Mouse (Mus musculus): Measurements from ENCODE around the gene Fkbp8. TPM values are rescaled to one million over a fixed set of nuclear protein-coding genes. Genes with fewer than 3 reads are reported as not detected.
"Not testable (repeated sequence)": the region's sequence is repeated elsewhere in the genome, so short reads cannot be mapped to it uniquely, and the experiment has no call there.

Gene Fkbp8
- total RNA-seq, 2 experiments from 2014 or later, result 75.1 to 146 TPM

DNA sequence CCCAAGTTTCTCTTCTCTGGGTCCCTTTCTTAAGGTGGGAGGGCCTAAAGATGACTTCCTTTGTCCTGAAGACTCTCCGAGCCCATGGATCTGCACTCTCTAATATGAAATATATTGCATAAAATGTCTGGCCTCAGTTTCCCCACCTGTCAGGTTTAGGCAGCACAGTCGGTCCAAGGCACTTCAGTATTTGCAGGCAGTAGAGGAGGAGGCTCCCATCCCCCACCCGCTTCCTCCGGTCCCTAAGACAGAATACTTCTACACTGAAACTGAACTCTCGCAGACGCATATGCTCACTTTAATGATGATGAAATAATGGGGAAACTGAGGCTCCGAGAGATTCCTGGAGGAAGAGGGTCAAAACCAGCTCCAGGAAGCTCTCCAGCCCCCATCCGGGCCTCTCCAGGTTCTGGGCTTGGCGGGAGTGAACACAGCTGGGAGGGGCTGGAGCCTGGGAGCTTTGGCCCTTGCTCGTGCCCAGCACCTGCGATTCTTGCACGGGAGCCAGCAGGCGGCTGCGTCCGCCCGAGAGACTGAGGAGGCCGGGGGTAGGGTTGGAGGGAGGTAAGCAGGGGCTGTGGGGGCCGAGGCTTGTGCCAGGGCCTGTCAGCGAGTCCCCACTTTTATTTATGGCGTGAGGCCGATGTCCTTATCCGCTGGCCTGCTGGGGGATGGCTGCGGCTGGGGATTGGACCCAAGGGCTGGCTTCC lies 25.5 kb upstream of the Fkbp8 start:
- no peak for ATAC-seq (ENCODE audit: poor library complexity, severe bottlenecking)

GRCm38 (mm10) chr8:70502540-70502939 lies 25.0 kb upstream of the Fkbp8 start:
- no peak for ATAC-seq (ENCODE audit: poor library complexity, severe bottlenecking)

GRCm38 (mm10) chr8:70503062-70503750 lies 24.3 kb upstream of the Fkbp8 start:
- ATAC-seq (ENCODE audit: poor library complexity, severe bottlenecking), result peak; percentile 52

GRCm38 (mm10) chr8:70504291-70504716 lies 23.2 kb upstream of the Fkbp8 start:
- ATAC-seq (ENCODE audit: poor library complexity, severe bottlenecking), result no peak

DNA sequence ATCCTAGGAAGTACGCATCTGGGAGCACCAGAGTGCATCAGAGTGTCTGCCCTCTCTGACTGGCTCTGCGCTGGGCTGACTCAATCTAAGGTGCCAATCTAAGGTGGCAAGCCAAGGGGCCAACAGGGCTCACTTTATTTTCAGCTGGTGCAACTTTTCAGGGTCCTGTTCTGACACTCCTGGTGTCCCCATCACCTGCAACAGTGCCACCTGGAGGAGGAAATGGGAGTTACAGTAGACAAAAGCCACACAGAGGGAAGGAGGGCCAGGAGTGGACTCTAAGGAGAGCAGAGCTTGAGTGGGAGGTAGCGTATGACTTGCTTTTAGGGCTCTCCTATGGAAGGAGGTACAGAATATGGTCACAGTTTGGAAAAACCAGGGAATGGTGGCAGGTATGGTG lies 22.7 kb upstream of the Fkbp8 start:
- ATAC-seq (ENCODE audit: poor library complexity, severe bottlenecking), result peak; percentile 38

DNA sequence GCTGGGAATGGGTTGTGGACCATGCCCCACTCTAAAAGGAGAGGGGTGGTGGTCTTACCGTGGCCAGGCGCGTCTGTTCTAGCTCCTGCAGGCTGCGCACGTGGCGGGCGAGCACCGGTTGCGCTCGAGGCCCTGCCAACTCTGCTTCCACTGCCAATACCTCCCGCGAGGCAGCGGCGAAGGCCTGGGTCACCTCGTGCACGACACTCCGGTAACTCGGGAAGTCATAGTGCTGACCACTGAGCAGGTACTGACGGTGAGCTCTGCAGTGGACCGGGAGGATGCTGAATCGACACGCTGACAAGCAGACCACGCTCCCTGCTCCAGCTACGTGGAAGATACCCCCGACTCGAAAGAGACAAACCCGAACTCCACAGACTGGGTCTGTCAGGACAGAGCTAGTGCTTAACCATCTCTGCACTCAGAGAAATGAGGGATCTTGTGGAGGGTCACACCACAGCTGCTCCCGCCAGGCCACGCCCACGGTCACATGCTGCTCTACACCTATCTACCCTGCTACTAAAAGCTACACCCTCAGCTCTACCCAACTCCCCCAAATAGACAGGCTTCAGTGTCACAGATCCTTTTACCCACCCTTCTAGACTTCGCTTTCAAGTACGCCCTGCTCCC lies 21.7 kb upstream of the Fkbp8 start:
- 0 out of 2 replicates have a peak, but pooled peaks have one; percentile 0 for ATAC-seq (ENCODE audit: poor library complexity, severe bottlenecking)

- ATAC-seq (ENCODE audit: poor library complexity, severe bottlenecking), result peak; percentile 64
Measured at GRCm38 (mm10) chr8:70506328-70507026, 21.0 kb upstream of the Fkbp8 start, which contains the start of gene Rex1bd. Gene Rex1bd, minus strand, starts transcription at chr8:70506752.

- no peak for ATAC-seq (ENCODE audit: poor library complexity, severe bottlenecking)
Measured at GRCm38 (mm10) chr8:70507027-70507393, 20.5 kb upstream of the Fkbp8 start.

DNA sequence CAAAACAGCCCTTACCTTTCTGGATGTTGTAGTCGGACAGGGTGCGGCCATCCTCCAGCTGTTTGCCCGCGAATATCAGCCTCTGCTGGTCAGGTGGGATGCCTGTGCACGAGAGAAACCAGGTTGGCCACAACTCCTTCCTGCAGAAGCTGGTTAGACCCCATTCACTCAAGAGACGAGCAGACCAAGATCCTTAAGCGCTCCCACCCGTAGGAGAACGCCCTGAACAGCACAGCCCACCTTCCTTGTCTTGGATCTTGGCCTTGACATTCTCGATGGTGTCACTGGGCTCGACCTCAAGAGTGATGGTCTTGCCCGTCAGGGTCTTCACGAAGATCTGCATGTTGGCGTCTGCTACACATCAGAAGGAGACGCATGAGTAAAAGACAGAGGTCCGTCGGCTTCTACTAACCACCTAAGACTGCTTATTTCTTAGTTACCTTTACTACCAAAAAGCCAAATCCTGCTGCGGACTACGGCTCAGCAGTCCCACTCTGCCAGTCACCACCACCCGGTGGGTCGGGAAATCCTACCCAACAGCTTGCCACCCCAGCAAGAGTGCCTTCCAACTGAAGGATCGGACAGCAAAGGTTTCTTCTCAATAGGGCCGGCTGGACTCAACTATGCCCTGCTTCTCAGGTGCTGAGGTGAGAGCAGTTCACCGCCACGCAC lies 18.1 kb upstream of the Fkbp8 start:
- no peak for ATAC-seq (ENCODE audit: poor library complexity, severe bottlenecking)

GRCm38 (mm10) chr8:70510228-70510915 lies 17.2 kb upstream of the Fkbp8 start, which contains the start of gene Uba52:
Gene Uba52, minus strand, starts transcription at chr8:70510801.
- peak; percentile 82 for ATAC-seq (ENCODE audit: poor library complexity, severe bottlenecking)

GRCm38 (mm10) chr8:70511174-70511573 lies 16.4 kb upstream of the Fkbp8 start:
- ATAC-seq (ENCODE audit: poor library complexity, severe bottlenecking), result not testable (repeated sequence)

DNA sequence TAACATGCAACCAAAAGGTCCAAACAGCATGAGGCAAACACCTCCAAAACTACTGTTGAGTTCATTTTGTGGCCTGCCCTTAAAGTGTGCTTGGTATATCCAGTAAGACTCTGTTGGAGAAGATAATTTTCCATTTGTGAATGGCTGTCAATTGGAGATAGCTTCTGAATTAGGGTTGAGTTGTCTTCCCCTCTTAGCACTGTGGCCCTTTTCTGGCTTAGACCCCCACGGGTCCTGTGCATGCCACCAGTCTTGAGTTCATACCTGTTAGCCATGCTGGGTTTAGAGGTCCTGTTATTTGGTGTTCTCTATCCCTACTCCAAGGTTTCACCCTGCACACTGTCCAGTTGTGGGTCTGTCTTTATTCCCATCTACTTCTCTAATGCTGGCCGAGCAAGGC lies 15.8 kb upstream of the Fkbp8 start:
- no peak for ATAC-seq (ENCODE audit: poor library complexity, severe bottlenecking)

DNA sequence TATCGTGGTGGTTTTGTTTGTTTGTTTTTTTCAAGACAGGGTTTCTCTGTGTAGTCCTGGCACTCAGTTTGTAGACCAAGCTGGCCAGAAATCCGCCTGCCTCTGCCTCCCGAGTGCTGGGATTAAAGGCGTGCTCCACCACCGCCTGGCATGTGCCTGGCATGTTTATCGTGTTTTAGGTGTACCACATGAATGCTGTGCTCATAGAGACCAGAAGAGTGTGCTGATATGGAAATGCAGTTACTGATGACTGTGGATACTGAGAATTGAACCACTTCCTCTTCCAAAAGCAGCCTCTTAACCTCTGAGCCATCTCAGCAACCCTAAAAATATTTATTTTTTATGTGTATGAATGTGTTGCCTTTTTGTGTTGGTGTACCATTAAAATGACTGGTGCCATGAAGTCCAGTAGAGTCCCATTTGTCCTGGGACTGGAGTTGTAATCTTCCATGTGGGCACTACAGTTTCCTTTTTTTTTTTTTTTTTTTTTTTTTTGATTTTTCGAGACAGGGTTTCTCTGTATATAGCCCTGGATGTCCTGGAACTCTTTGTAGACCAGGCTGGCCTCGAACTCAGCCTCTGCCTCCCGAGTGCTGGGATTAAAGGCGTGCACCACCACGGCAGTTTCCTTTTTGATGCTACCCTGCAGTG lies 15.1 kb upstream of the Fkbp8 start:
- ATAC-seq (ENCODE audit: poor library complexity, severe bottlenecking), result no peak

DNA sequence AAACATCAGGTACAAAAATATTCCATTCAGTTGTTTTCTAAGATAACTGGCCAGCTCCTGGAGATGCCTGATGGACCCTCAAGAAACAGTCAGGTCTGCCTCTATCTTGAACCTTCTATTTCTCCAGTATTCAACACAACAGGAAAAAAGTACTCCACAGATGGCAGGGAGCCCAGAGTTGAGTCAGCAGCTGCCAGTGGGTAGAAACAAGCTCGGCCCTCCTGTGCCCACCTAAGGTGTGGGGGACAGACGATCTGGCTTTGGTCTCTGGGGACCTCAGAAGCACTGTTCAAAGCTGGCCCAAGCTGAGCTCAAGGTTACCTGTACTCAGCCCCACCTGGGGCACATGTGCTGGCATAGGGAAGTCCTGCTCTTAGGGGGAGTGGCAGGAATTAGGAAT lies 14.1 kb upstream of the Fkbp8 start:
- ATAC-seq (ENCODE audit: poor library complexity, severe bottlenecking), result no peak

- ATAC-seq (ENCODE audit: poor library complexity, severe bottlenecking), result no peak
Measured at GRCm38 (mm10) chr8:70517940-70518643, 9.4 kb upstream of the Fkbp8 start.

- no peak for ATAC-seq (ENCODE audit: poor library complexity, severe bottlenecking)
Measured at GRCm38 (mm10) chr8:70519043-70519442, 8.5 kb upstream of the Fkbp8 start.

DNA sequence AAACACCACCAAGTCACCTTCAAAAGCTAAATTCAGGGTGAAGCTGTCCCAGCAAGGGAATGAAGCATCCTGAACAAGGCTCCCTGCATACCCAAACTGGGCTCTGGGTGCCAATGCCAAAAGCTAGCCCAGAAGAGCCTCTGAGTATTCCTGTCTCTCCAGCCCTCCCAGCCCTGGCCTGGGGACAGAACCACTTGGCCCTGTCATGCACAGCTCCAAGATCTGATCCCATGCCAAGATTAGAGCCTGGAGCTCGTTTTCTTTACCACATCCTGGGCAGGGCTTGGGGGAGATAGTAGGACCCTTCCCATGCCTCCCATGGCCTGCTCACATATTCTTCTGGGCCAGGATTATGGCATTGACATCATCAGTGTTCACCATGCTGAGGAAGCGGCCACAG lies 7.9 kb upstream of the Fkbp8 start:
- no peak for ATAC-seq (ENCODE audit: poor library complexity, severe bottlenecking)

DNA sequence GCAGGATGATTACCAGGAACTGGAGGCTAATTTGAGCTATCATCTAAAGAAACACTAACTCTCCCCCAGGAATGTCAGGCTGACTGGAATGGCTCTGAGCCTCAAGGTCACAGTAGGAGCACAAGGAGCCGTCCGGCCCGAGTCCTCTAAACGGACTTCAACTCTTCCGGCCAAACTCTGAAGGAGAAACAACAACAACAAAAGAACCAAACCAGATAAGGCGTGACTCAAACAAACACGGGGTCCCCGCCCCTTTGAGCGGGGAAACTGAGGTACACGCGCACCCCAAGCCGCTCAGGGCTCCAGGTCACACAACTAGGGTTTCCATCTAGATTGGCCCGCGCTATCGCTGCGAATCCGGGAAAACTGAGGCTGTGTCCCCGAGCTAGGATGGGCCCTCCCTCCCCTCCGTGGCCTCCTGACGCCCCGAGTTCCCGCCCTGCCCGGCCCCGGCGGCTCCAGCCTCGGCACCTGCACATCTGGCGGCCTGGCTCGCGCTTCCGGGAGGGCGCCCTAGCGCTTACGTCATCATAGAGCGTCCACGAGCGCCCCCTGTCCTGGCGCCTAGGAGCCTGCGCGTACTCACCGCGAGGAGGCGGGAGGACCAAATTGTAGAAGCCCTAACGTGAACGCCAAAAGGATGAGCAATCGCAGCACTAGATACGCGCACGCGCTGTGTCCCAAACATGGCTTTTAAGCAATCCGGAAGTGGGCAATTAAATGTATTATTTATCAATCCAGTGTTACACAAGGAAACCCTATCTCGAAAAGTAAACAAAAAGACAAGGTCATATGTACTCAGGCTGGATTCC lies 4.7 kb upstream of the Fkbp8 start:
- peak; percentile 93 for ATAC-seq (ENCODE audit: poor library complexity, severe bottlenecking)
